Mouse (Mus musculus): Measurements from ENCODE around the gene Pls1.

DNA sequence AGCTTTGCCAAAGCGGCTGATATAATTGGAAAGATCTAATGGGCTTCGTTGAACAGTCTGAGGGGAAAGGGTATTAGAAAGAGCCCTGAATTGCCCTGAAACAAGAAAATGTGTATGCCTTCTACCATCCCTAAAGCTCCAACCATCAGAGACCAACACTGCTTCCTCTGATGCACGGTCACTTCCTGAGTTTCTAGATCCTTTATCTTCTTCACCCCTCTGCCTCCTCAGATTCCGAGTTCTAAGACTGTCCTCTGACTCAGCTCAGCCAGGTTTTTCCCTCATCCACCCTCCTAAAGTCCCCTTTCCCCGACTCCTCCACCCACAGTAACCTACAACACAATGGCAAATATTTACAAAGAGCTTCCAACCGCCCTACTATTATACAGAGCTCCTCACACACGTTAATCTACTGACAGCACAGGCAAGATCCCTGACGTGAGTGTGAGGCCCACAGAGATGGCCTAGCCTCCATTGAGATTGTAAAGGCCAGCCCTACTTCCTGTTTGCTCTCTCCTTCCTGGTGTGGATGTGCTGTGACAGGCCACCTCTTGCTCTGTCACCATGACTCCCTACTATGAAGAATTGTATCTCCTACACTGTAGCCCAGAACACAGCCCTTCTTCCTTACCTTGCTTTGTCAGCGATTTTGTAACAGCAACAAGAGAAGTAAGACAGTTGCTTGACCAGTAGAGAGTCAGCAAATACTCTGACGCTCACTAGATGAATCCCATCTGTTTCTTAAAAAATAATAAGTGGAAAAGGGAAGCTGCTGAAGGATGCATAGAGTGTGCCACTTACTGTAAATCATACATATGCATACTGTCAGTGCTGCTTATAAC is 43.3 kb downstream of the Pls1 start:
- TF ChIP-seq CTCF (IDR thresholded peaks at IDR 0.05; ENCODE audit: insufficient read depth, low read depth, low read length) (no peak), POLR2A (IDR thresholded peaks at IDR 0.05; ENCODE audit: insufficient read depth, low read depth, low read length) (no peak)

All from olfactory bulb, adult 2 months (tissue).